Mouse (Mus musculus) embryonic fibroblast, embryonic 13.5 days (primary cell): ENCODE measurements around the gene Rab27a. TPM values are rescaled to one million over a fixed set of nuclear protein-coding genes. Genes with fewer than 3 reads are reported as not detected.
A peak's percentile ranks its signal among the peaks of the same experiment; 100 is the strongest.

Experiments
- H3K27ac ChIP-seq: 2 replicates; pipeline ENCODE4 v1.5.1; 2012; ENCODE audit warnings: low read length, control low read depth, inconsistent platforms; ENCODE audit not compliant: insufficient read depth
- H3K4me1 ChIP-seq: 2 replicates; pipeline ENCODE4 v1.6.1; 2011; ENCODE audit warnings: low read length; ENCODE audit not compliant: control insufficient read depth, insufficient read depth
- H3K4me3 ChIP-seq: 2 replicates; pipeline ENCODE4 v1.5.1; 2011; ENCODE audit warnings: mild to moderate bottlenecking, control low read depth, low read length; ENCODE audit not compliant: insufficient read depth
- CTCF ChIP-seq: IDR thresholded peaks from 2 replicates; pipeline ENCODE4 v1.5.1; 2011; ENCODE audit warnings: mild to moderate bottlenecking, control low read depth, low read length, moderate library complexity, borderline replicate concordance; ENCODE audit not compliant: insufficient read depth
- POLR2A ChIP-seq: IDR thresholded peaks from 2 replicates; pipeline ENCODE4 v1.6.1; 2011; ENCODE audit warnings: low read depth, mild to moderate bottlenecking, control low read depth, low read length, moderate library complexity
- polyA plus RNA-seq: library from polyadenylated mRNA; stranded (reverse); fragments of >200 nt; gene quantifications from 2 replicates; pipeline ENCODE4 v1.2.4, GENCODE M21; 2011; ENCODE audit warnings: low read depth; ENCODE audit not compliant: missing spikeins, insufficient read length

Gene Rab27a
- polyA plus RNA-seq, 1 experiment: 5.1 TPM

- no peak overlapping the region for H3K27ac ChIP-seq
- TF ChIP-seq CTCF (no peak), POLR2A (no peak)
- H3K4me3 ChIP-seq: no peak overlapping the region
- no peaks in the 10 kb centered on the region for H3K4me1 ChIP-seq
Measured at GRCm38 (mm10) chr9:73012629-73013028, 32.0 kb upstream of the Rab27a start.

GRCm38 (mm10) chr9:73014724-73015123 is 29.9 kb upstream of the Rab27a start:
- Histone ChIP-seq H3K4me1 (no peaks in the 10 kb centered on the region), H3K4me3 (no peak overlapping the region), H3K27ac (no peak overlapping the region)
- TF ChIP-seq POLR2A (no peak), CTCF (no peak)

GRCm38 (mm10) chr9:73019841-73020240 is 24.8 kb upstream of the Rab27a start:
- Histone ChIP-seq H3K4me1 (no peaks in the 10 kb centered on the region), H3K27ac (no peak overlapping the region), H3K4me3 (no peak overlapping the region)
- no peak for TF ChIP-seq CTCF
- TF ChIP-seq POLR2A: no peak

- no peak overlapping the region for H3K4me3 ChIP-seq
- TF ChIP-seq CTCF: no peak
- TF ChIP-seq POLR2A: no peak
- H3K27ac ChIP-seq: no peak overlapping the region
- H3K4me1 ChIP-seq: no peaks in the 10 kb centered on the region
Measured at GRCm38 (mm10) chr9:73020566-73021097, 24.0 kb upstream of the Rab27a start.

- no peak for TF ChIP-seq POLR2A
- TF ChIP-seq CTCF: no peak
- no peak overlapping the region for H3K27ac ChIP-seq
- no peaks in the 10 kb centered on the region for H3K4me1 ChIP-seq
- no peak overlapping the region for H3K4me3 ChIP-seq
Measured at GRCm38 (mm10) chr9:73025818-73026636, 18.6 kb upstream of the Rab27a start.

GRCm38 (mm10) chr9:73030443-73030842 is 14.2 kb upstream of the Rab27a start:
- Histone ChIP-seq H3K4me1 (no peaks in the 10 kb centered on the region), H3K4me3 (no peak overlapping the region), H3K27ac (no peak overlapping the region)
- TF ChIP-seq CTCF (no peak), POLR2A (no peak)

- no peaks in the 10 kb centered on the region for H3K4me1 ChIP-seq
- no peak overlapping the region for H3K4me3 ChIP-seq
- H3K27ac ChIP-seq: no peak overlapping the region
- TF ChIP-seq CTCF (no peak), POLR2A (no peak)
Measured at GRCm38 (mm10) chr9:73031421-73031820, 13.2 kb upstream of the Rab27a start.

GRCm38 (mm10) chr9:73033406-73033805 is 11.2 kb upstream of the Rab27a start:
- H3K4me1 ChIP-seq: no peaks in the 10 kb centered on the region
- H3K27ac ChIP-seq: no peak overlapping the region
- no peak for TF ChIP-seq POLR2A
- no peak for TF ChIP-seq CTCF
- H3K4me3 ChIP-seq: no peak overlapping the region

GRCm38 (mm10) chr9:73039222-73039945 is 5.3 kb upstream of the Rab27a start:
- H3K27ac ChIP-seq: peak overlapping the region; percentile 58; the same call in 1 of the 2 replicates
- H3K4me3 ChIP-seq: peak overlapping the region; percentile 97
- peak; percentile 75 for TF ChIP-seq POLR2A
- no peak for TF ChIP-seq CTCF
- peaks cover 3% of the 10 kb centered on the region; the same call in 1 of the 2 replicates for H3K4me1 ChIP-seq
